Mouse (Mus musculus) embryonic stem cell, embryonic (primary cell): ENCODE data around the gene 4933421I07Rik.

Source experiments
- CTCF ChIA-PET, 4 experiments: fragments of 300-600 bp in 2 of 4; fragments of 350-600 bp in 2 of 4; sonication (Branson Sonifier 250); formaldehyde crosslinking; loops; one replicate each; lab custom pipeline; 2022; ENCODE audit warnings: inconsistent platforms in 2 of 4; lab: Charles Lee
- POLR2A ChIA-PET, 4 experiments: fragments of 300-600 bp in 2 of 4; fragments of 350-600 bp in 2 of 4; sonication (Branson Sonifier 250); formaldehyde crosslinking; loops; one replicate each; lab custom pipeline; 2022; ENCODE audit warnings: antibody characterized with exemption in 4 of 4, inconsistent platforms in 1 of 4; lab: Charles Lee

Gene 4933421I07Rik

DNA sequence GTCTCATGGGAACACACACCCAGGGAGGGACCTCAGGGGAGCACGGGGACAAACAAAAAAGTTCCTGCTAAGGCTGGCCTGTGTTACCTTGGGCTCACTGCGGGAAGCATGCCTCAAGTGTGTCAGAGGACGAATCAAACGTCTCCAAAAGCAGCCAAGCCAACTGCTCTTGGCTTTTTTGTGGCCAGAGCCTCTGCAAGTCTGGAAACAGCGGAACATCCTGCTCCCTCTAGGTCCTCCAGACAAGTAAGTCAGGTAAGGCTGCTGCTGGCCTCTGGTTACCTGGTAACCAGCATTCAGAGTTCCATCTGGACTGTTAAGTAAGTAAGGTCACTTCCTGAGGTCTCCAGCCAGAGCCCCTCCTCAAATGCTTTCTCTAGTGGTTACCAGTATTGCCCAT is at the start of gene 4933421I07Rik:
4933421I07Rik (minus strand) TSS at position 271 of the 400 bp plus-strand sequence.
- POLR2A ChIA-PET, result no interaction called here
- CTCF ChIA-PET, result no interaction called here

GRCm38 (mm10) chr7:42497356-42497755 is 49.4 kb upstream of the 4933421I07Rik start:
- ChIA-PET POLR2A (interaction anchor here in 3 of 4 experiments (0.6 to 2.8 kb wide), 13 partner anchors 9 to 1464 kb away, joined by 3 to 14 read pairs (median 4); partner anchors contain the start of genes Zfp977 (in 2 of the 3), Zfp141 (in 1 of the 3) and Zfp788 (in 1 of the 3)), CTCF (no interaction called here)

DNA sequence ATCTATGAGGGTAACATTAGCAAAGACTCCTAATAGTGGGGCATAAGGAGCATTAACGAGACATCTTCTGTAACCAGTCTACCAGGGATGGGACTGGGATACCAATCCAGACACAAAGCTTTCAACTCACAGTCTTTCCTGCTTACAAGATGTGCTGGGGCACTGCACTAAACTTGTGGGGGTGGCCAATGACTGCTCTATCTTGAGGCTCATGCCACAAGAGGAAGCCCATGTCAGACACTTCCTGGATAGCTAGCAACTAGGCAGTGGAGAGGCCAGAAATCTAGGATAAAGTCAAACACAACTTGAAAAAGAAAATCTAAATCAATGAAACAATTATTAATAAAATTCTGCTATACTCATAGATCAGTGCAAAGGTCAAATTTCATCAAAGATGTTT is 48.3 kb upstream of the 4933421I07Rik start:
- ChIA-PET CTCF (no interaction called here), POLR2A (interaction anchor here in 2 of 4 experiments (0.9 to 2.8 kb wide), 6 partner anchors 13 to 893 kb away, joined by 3 to 9 read pairs (median 4); partner anchors contain the start of gene Zfp977 (in 2 of the 2))

- ChIA-PET CTCF (no interaction called here), POLR2A (interaction anchor here in 1 of 4 experiments (0.8 kb wide), 1 partner anchor 14 kb away, joined by 3 read pairs; no protein-coding TSS in a partner anchor)
These were observed 42.9 kb upstream of the 4933421I07Rik start for GRCm38 (mm10) chr7:42490859-42491258.

- ChIA-PET CTCF (no interaction called here), POLR2A (no interaction called here)
These were observed 42.4 kb upstream of the 4933421I07Rik start for GRCm38 (mm10) chr7:42490358-42490757.

GRCm38 (mm10) chr7:42454640-42455039 is 6.7 kb upstream of the 4933421I07Rik start:
- ChIA-PET CTCF (interaction anchor here in 1 of 4 experiments (0.7 kb wide), 1 partner anchor 23 kb away, joined by 3 read pairs; no protein-coding TSS in a partner anchor), POLR2A (interaction anchor here in 1 of 4 experiments (1.7 kb wide), 1 partner anchor 138 kb away, joined by 4 read pairs; the partner anchor contains the start of gene Zfp977)

DNA sequence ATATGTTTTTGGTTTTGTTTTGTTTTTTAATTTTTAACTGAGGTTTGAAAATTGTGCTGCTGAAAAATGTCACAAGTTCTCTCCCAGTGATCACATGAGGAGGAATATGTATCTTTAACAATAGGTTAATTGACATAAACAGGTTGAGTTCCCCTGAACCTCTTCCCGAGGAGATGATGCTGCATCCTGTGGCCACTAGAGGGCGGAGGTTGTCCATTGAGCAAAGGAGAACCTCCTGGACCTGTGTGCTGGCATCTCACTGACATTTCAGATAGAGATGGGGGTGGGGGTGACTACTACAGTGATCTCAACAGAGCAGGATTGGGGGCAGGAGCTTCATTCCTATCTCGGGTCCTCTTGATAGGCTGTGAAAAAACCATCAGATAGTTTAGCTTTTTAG is 2.7 kb upstream of the 4933421I07Rik start:
- POLR2A ChIA-PET, result no interaction called here

DNA sequence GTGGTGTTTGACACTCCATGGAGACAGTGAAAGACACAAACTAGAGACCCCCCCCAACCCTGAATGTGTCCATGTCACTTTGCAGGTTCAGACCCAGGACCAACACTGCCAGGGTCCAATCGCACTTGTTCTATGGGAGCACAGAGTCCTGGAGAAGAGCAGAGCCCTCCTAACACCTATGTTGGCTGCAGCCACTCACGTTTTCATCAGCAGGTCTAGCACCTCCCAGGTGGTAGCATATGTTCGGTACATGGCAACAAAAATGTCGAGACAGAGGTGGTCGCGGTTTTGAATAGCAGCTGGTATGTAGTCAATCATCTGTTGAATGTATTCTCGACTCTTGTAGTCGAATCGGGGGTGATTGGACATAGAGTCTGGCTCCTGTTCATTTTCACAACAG is 568 bp downstream of the 4933421I07Rik start:
- ChIA-PET CTCF (interaction anchor here in 1 of 4 experiments (0.6 kb wide), 1 partner anchor 111 kb away, joined by 3 read pairs; no protein-coding TSS in a partner anchor), POLR2A (interaction anchor here in 1 of 4 experiments (0.8 kb wide), 1 partner anchor 40 kb away, joined by 3 read pairs; no protein-coding TSS in a partner anchor)

More for the DNA sequence above, 2.7 kb upstream of the 4933421I07Rik start:
- CTCF ChIA-PET, result no interaction called here
